Mouse (Mus musculus) liver, embryonic 18 days (tissue): Measurements from ENCODE around the gene Ccdc184. TPM values are rescaled to one million over a fixed set of nuclear protein-coding genes. Genes with fewer than 3 reads are reported as not detected.

ENCODE experiments used
- polyA plus RNA-seq: library from polyadenylated mRNA; depleted of rRNA; stranded (reverse); fragments of >200 nt; gene quantifications from 2 replicates; pipeline ENCODE4 v1.2.3, GENCODE M21; 2012; rRNA removed

The Ccdc184 gene
- not detected in 2 replicates for polyA plus RNA-seq

GRCm38 (mm10) chr15:98166963-98167644 is at the start of gene Ccdc184:
TSS of gene Ccdc184 (plus strand) at chr15:98167158.

GRCm38 (mm10) chr15:98165525-98165924 is 1.4 kb upstream of the Ccdc184 start, which contains the start of gene Asb8:
TSS of gene Asb8 (minus strand) at chr15:98165625.

GRCm38 (mm10) chr15:98195442-98195841 is 28.5 kb downstream of the Ccdc184 start, which contains the start of gene Olfr288:
TSS of gene Olfr288 (minus strand) at chr15:98195542.

Other genes starting within 250 kb of the Ccdc184 start
- gene Tmem106c, start 203.0 kb upstream of the Ccdc184 start, polyA plus RNA-seq: 15.7 and 16.1 TPM in 2 replicates
- 0.03 and 0.08 TPM in 2 replicates for gene Col2a1, start 162.5 kb upstream of the Ccdc184 start, polyA plus RNA-seq
- 13.9 and 15.7 TPM in 2 replicates for gene Pfkm, start 74.6 kb upstream of the Ccdc184 start, polyA plus RNA-seq
- 6.4 and 7.5 TPM in 2 replicates for gene Senp1, start 73.4 kb upstream of the Ccdc184 start, polyA plus RNA-seq
- 21.9 and 23.1 TPM in 2 replicates for gene Asb8, start 1.5 kb upstream of the Ccdc184 start, polyA plus RNA-seq
- gene Olfr288, start 28.4 kb downstream of the Ccdc184 start, polyA plus RNA-seq: not detected in 2 replicates
- gene Gm44579, start 53.8 kb downstream of the Ccdc184 start, polyA plus RNA-seq: not detected in 2 replicates
- gene Olfr287, start 53.9 kb downstream of the Ccdc184 start, polyA plus RNA-seq: not detected in 2 replicates
- gene Olfr286, start 67.3 kb downstream of the Ccdc184 start, polyA plus RNA-seq: not detected in 2 replicates
- gene H1fnt, start 90.1 kb downstream of the Ccdc184 start, polyA plus RNA-seq: not detected in 2 replicates
- 0.21 and 0.25 TPM in 2 replicates for gene Zfp641, start 129.0 kb downstream of the Ccdc184 start, polyA plus RNA-seq
- gene Olfr285, start 150.2 kb downstream of the Ccdc184 start, polyA plus RNA-seq: not detected in 2 replicates
- not detected in 2 replicates for gene Olfr284, start 173.8 kb downstream of the Ccdc184 start, polyA plus RNA-seq
- not detected in 2 replicates for gene Olfr283, start 213.8 kb downstream of the Ccdc184 start, polyA plus RNA-seq